Mouse (Mus musculus): Measurements from ENCODE around the gene Syne1.

GRCm38 (mm10) chr10:5437766-5438165 lies 113.5 kb downstream of the Syne1 start:
- TF ChIP-seq CTCF (IDR thresholded peaks at IDR 0.05; ENCODE audit: borderline replicate concordance, insufficient read depth, low read length) (no peak), POLR2A (IDR thresholded peaks at IDR 0.05; ENCODE audit: low read depth, low read length) (no peak)
